Mouse (Mus musculus) lung, adult 2 months (tissue): ENCODE data around the gene Anapc5.

ENCODE experiments used
- CTCF ChIP-seq: fragments of 200-500 bp; IDR thresholded peaks from 2 replicates; pipeline ENCODE4 v1.5.1; 2011; ENCODE audit warnings: mild to moderate bottlenecking, low read length, control low read depth; ENCODE audit not compliant: insufficient read depth
- POLR2A ChIP-seq: fragments of 200-500 bp; IDR thresholded peaks from 2 replicates; pipeline ENCODE4 v1.6.1; 2011; ENCODE audit warnings: low read depth, mild to moderate bottlenecking, control low read depth, low read length, borderline replicate concordance; ENCODE audit errors: extremely low read depth

DNA sequence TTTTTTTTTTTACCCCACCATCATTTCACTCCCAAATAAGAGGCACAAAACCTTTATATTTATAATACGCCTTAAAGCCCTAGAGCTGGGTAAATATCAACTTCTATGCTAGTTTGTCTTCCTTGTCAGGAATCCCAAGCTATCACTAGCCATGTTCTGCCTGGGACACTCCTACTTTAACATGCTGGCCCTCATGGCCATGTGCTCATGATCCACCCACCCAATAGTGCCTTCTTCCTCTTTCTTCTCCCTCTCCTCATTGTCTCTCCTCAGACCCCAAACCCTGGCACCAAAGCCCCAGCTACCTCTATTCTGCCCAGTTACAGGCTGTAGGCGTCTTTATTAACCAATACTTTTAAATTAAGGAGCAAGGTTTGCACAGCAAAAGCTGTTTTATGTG, 20.0 kb upstream of the Anapc5 start:
- TF ChIP-seq POLR2A = no peak
- no peak for TF ChIP-seq CTCF
